Mouse (Mus musculus) urinary bladder, adult 18-20 months (tissue): ENCODE measurements around the gene Ube3c.

Experiments
- DNase-seq, 2 experiments: peaks; one replicate each; pipeline ENCODE4 v3.0.0; 2022; ENCODE audit warnings: low spot score in 2 of 2, mixed read lengths in 2 of 2

Gene Ube3c

GRCm38 (mm10) chr5:29672551-29672950, 103.5 kb downstream of the Ube3c start:
- DNase-seq, result no peak

- DNase-seq, result no peak
These were observed 105.3 kb downstream of the Ube3c start for GRCm38 (mm10) chr5:29674305-29674704.

GRCm38 (mm10) chr5:29676445-29676844, 107.4 kb downstream of the Ube3c start:
- no peak for DNase-seq

GRCm38 (mm10) chr5:29685085-29685484, 116.0 kb downstream of the Ube3c start:
- no peak for DNase-seq

- no peak for DNase-seq
These were observed 118.6 kb downstream of the Ube3c start for GRCm38 (mm10) chr5:29687671-29688070.

GRCm38 (mm10) chr5:29688352-29688751, 119.3 kb downstream of the Ube3c start:
- DNase-seq, result no peak

GRCm38 (mm10) chr5:29698493-29698892, 129.5 kb downstream of the Ube3c start:
- peak in 1 of 2 experiments; percentile 16 for DNase-seq

- peak; percentile 60 to 65 for DNase-seq
These were observed 130.6 kb downstream of the Ube3c start for GRCm38 (mm10) chr5:29699520-29700202.

- DNase-seq, result no peak
These were observed 138.2 kb downstream of the Ube3c start for GRCm38 (mm10) chr5:29707241-29707640.

- DNase-seq, result no peak
These were observed 139.2 kb downstream of the Ube3c start for GRCm38 (mm10) chr5:29708258-29708657.

GRCm38 (mm10) chr5:29711631-29712030, 142.6 kb downstream of the Ube3c start:
- no peak for DNase-seq

GRCm38 (mm10) chr5:29712906-29713305, 143.9 kb downstream of the Ube3c start:
- DNase-seq, result no peak

- DNase-seq, result no peak
These were observed 152.1 kb downstream of the Ube3c start for GRCm38 (mm10) chr5:29721159-29721558.

- no peak for DNase-seq
These were observed 156.3 kb downstream of the Ube3c start for GRCm38 (mm10) chr5:29725369-29725768.
